Mouse (Mus musculus): ENCODE measurements around the gene Vmn1r142. TPM values are rescaled to one million over a fixed set of nuclear protein-coding genes. Genes with fewer than 3 reads are reported as not detected.

Vmn1r142 gene
- not detected in 2 replicates for polyA plus RNA-seq (2015; fragmentation: Nextera tagmentation; extraction: Ambion mirVana)

DNA sequence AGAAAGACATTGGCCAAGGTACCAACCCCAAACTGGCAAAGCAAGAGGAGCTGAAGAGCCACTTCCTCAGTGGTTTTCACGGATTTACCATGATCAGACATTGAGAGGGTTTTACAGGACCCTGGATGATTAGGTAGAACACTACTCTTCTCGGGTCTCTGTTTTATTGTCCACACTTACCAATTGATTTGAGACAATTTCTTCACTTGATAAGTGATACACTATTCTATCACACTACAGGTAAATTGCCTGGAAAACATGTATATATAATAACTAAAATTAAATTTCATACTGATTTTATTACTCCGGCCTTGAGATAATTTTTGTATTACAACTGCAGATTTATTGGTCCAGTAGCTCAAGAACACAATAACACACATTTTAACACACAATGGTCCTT lies at the start of gene Vmn1r142:
TSS of gene Vmn1r142 (minus strand) at position 101 of the 400 bp plus-strand sequence.

DNA sequence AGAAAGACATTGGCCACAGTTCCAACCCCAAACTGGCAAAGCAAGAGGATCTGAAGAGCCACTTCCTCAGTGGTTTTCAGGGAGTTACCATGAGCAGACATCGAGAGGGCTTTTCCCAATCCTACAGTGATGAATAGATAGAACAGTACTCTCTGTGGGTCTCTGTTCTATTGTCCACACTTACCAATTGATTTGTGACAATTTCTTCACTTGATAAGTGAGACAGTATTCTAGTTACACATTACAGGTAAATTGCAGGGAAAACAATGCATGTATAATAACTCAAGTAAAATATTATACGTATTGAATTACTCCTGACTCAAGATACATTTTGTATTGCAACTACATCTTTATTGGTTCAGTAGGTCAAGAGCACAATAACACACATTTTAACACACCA lies 37.3 kb upstream of the Vmn1r142 start, which contains the start of gene Gm8653:
TSS of gene Gm8653 (minus strand) at position 101 of the 400 bp plus-strand sequence.

GRCm38 (mm10) chr7:22189077-22189476 lies 25.2 kb upstream of the Vmn1r142 start, which contains the start of gene Vmn1r143:
Gene Vmn1r143, plus strand, starts transcription at chr7:22189377.

GRCm38 (mm10) chr7:22134641-22135040 lies 29.2 kb downstream of the Vmn1r142 start, which contains the start of gene Gm10666:
Gene Gm10666, minus strand, starts transcription at chr7:22134741.

GRCm38 (mm10) chr7:22118145-22118544 lies 45.7 kb downstream of the Vmn1r142 start, which contains the start of gene Gm16451:
Gene Gm16451, minus strand, starts transcription at chr7:22118245.

Other genes with a start within 250 kb of the Vmn1r142 start
- gene Gm5891, start 242.7 kb downstream of the Vmn1r142 start, polyA plus RNA-seq (2015; fragmentation: Nextera tagmentation; extraction: Ambion mirVana), result not detected in 2 replicates
- not detected in 2 replicates for gene Vmn1r137, start 169.4 kb downstream of the Vmn1r142 start, polyA plus RNA-seq (2015; fragmentation: Nextera tagmentation; extraction: Ambion mirVana)
- gene Vmn1r138, start 135.1 kb downstream of the Vmn1r142 start, polyA plus RNA-seq (2015; fragmentation: Nextera tagmentation; extraction: Ambion mirVana), result not detected in 2 replicates
- not detected in 2 replicates for gene Gm6176, start 107.7 kb downstream of the Vmn1r142 start, polyA plus RNA-seq (2015; fragmentation: Nextera tagmentation; extraction: Ambion mirVana)
- gene Vmn1r139, start 95.0 kb downstream of the Vmn1r142 start, polyA plus RNA-seq (2015; fragmentation: Nextera tagmentation; extraction: Ambion mirVana), result not detected in 2 replicates
- gene Gm16451, start 45.8 kb downstream of the Vmn1r142 start, polyA plus RNA-seq (2015; fragmentation: Nextera tagmentation; extraction: Ambion mirVana), result not detected in 2 replicates
- not detected in 2 replicates for gene Gm10666, start 29.3 kb downstream of the Vmn1r142 start, polyA plus RNA-seq (2015; fragmentation: Nextera tagmentation; extraction: Ambion mirVana)
- not detected in 2 replicates for gene Vmn1r143, start 25.3 kb upstream of the Vmn1r142 start, polyA plus RNA-seq (2015; fragmentation: Nextera tagmentation; extraction: Ambion mirVana)
- gene Gm8653, start 37.2 kb upstream of the Vmn1r142 start, polyA plus RNA-seq (2015; fragmentation: Nextera tagmentation; extraction: Ambion mirVana), result not detected in 2 replicates
- not detected in 2 replicates for gene Gm8453, start 65.4 kb upstream of the Vmn1r142 start, polyA plus RNA-seq (2015; fragmentation: Nextera tagmentation; extraction: Ambion mirVana)
- gene Gm4187, start 165.7 kb upstream of the Vmn1r142 start, polyA plus RNA-seq (2015; fragmentation: Nextera tagmentation; extraction: Ambion mirVana), result not detected in 2 replicates
- not detected in 2 replicates for gene Gm8660, start 207.0 kb upstream of the Vmn1r142 start, polyA plus RNA-seq (2015; fragmentation: Nextera tagmentation; extraction: Ambion mirVana)
- not detected in 2 replicates for gene Vmn1r148, start 249.5 kb upstream of the Vmn1r142 start, polyA plus RNA-seq (2015; fragmentation: Nextera tagmentation; extraction: Ambion mirVana)

Measured in adrenal gland, postnatal 0 days (tissue).